Mouse (Mus musculus): ENCODE results near the gene Armc2.
A peak's percentile ranks its signal among the peaks of the same experiment; 100 is the strongest.

The Armc2 gene

GRCm38 (mm10) chr10:42014086-42014485 is 4.2 kb downstream of the Armc2 start:
- DNase-seq: no peak

GRCm38 (mm10) chr10:42010761-42011435 is 7.3 kb downstream of the Armc2 start:
- DNase-seq: no peak

- DNase-seq: no peak
Observed at GRCm38 (mm10) chr10:42005259-42005658, 13.0 kb downstream of the Armc2 start.

- DNase-seq: no peak
Observed at GRCm38 (mm10) chr10:42004690-42005089, 13.6 kb downstream of the Armc2 start.

- DNase-seq: no peak
Observed at GRCm38 (mm10) chr10:42004056-42004455, 14.2 kb downstream of the Armc2 start.

GRCm38 (mm10) chr10:42003576-42003975 is 14.7 kb downstream of the Armc2 start:
- DNase-seq: no peak

GRCm38 (mm10) chr10:42002436-42002835 is 15.8 kb downstream of the Armc2 start:
- no peak for DNase-seq

- DNase-seq: no peak
Observed at GRCm38 (mm10) chr10:42001260-42001659, 17.0 kb downstream of the Armc2 start.

- peak; percentile 58 to 73 for DNase-seq
Observed at GRCm38 (mm10) chr10:41997691-41998178, 20.5 kb downstream of the Armc2 start.

- no peak for DNase-seq
Observed at GRCm38 (mm10) chr10:41996157-41996556, 22.1 kb downstream of the Armc2 start.

- DNase-seq: no peak
Observed at GRCm38 (mm10) chr10:41995051-41995450, 23.2 kb downstream of the Armc2 start.

- no peak for DNase-seq
Observed at GRCm38 (mm10) chr10:41994578-41994977, 23.7 kb downstream of the Armc2 start.

- no peak for DNase-seq
Observed at GRCm38 (mm10) chr10:41992059-41992440, 26.2 kb downstream of the Armc2 start.

GRCm38 (mm10) chr10:41991364-41992058 is 26.7 kb downstream of the Armc2 start:
- peak in 1 of 2 experiments; percentile 35 for DNase-seq

- DNase-seq: no peak
Observed at GRCm38 (mm10) chr10:41990896-41991295, 27.3 kb downstream of the Armc2 start.

GRCm38 (mm10) chr10:41988930-41989329 is 29.3 kb downstream of the Armc2 start:
- DNase-seq: no peak

GRCm38 (mm10) chr10:41986126-41986525 is 32.1 kb downstream of the Armc2 start:
- DNase-seq: no peak

GRCm38 (mm10) chr10:41984221-41984620 is 34.0 kb downstream of the Armc2 start:
- no peak for DNase-seq

- no peak for DNase-seq
Observed at GRCm38 (mm10) chr10:41982821-41983220, 35.4 kb downstream of the Armc2 start.

GRCm38 (mm10) chr10:41980772-41981383 is 37.4 kb downstream of the Armc2 start:
- peak; percentile 69 to 79 for DNase-seq

- DNase-seq: no peak
Observed at GRCm38 (mm10) chr10:41978403-41979234, 39.6 kb downstream of the Armc2 start.

GRCm38 (mm10) chr10:41972676-41973075 is 45.6 kb downstream of the Armc2 start:
- no peak for DNase-seq
